Mouse (Mus musculus): ENCODE data around the gene Kctd2.

DNA sequence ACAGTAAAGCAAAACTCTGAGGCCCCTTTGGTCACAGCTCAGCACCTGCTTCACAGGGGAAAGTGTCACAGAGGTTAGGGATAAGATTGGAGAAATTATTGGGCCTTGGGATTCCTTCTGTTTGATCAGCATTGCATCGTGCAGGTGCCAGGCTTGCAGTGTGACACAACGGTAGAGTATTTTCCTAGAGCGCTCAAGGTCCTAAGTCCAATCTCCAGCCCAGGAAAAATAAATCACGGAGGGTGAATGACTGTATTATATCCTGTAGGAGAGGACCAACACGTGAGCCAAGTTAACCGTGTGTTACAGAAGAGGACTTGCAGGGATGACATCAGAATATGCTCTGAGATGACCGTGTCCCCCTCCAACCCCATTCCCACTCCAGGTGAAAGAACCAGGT lies 30.2 kb downstream of the Kctd2 start:
- TF ChIP-seq CTCF (IDR thresholded peaks at IDR 0.05; ENCODE audit: control insufficient read depth, insufficient read depth, low read length) = no peak
- no peak for TF ChIP-seq POLR2A (IDR thresholded peaks at IDR 0.05; ENCODE audit: borderline replicate concordance, control insufficient read depth, low read depth, low read length)

Data from bone marrow, adult 2 months (tissue).